Mouse (Mus musculus) kidney, adult 2 months (tissue): ENCODE data around the gene Prdx2.

ENCODE experiments used
- CTCF ChIP-seq: fragments of 200-500 bp; conservative IDR thresholded peaks from 2 replicates; pipeline ENCODE4 v1.5.1; 2011; ENCODE audit warnings: low read depth, mild to moderate bottlenecking, control low read depth, low read length, moderate library complexity, mixed read lengths; ENCODE audit not compliant: insufficient read depth, insufficient read length
- POLR2A ChIP-seq: fragments of 200-500 bp; IDR thresholded peaks from one replicate; pipeline ENCODE4 v1.6.1; 2011; ENCODE audit warnings: low read depth, low read length, control low read depth

GRCm38 (mm10) chr8:84925557-84925956 lies 43.8 kb upstream of the Prdx2 start:
- TF ChIP-seq CTCF: no peak
- no peak for TF ChIP-seq POLR2A
